Mouse (Mus musculus) limb, embryonic 12.5 days (tissue): ENCODE results near the gene Hlf. TPM values are rescaled to one million over a fixed set of nuclear protein-coding genes. Genes with fewer than 3 reads are reported as not detected.

Experiments
- ATAC-seq: fragments of 200-750 bp; cut with Nextera tagmentation; 2 replicates; pipeline ENCODE4 v1.8.0; 2017; ENCODE audit warnings: low read depth, moderate TSS enrichment; ENCODE audit not compliant: insufficient number of reproducible peaks, insufficient read depth, low FRiP score, low TSS enrichment
- H3K27ac ChIP-seq: fragments of 300-500 bp; sonication (generic); 2 replicates; pipeline ENCODE4 v1.5.1; 2016; ENCODE audit warnings: mild to moderate bottlenecking, moderate library complexity
- H3K27me3 ChIP-seq: fragments of 300-500 bp; sonication (generic); 2 replicates; pipeline ENCODE4 v1.6.1; 2016; ENCODE audit warnings: mild to moderate bottlenecking, moderate library complexity
- H3K36me3 ChIP-seq: fragments of 300-500 bp; sonication (generic); 2 replicates; pipeline ENCODE4 v1.6.1; 2016; ENCODE audit warnings: mild to moderate bottlenecking, moderate library complexity
- H3K4me1 ChIP-seq: fragments of 300-500 bp; sonication (generic); replicated peaks from 2 replicates; pipeline ENCODE4 v1.6.1; 2016
- H3K4me2 ChIP-seq: fragments of 300-500 bp; sonication (generic); 2 replicates; pipeline ENCODE4 v1.6.1; 2016; ENCODE audit warnings: mild to moderate bottlenecking, moderate library complexity
- H3K4me3 ChIP-seq: fragments of 300-500 bp; sonication (generic); replicated peaks from 2 replicates; pipeline ENCODE4 v1.5.1; 2016; ENCODE audit warnings: mild to moderate bottlenecking
- H3K9ac ChIP-seq: fragments of 300-500 bp; sonication (generic); replicated peaks from 2 replicates; pipeline ENCODE4 v1.6.1; 2016; ENCODE audit warnings: mild to moderate bottlenecking, moderate library complexity
- H3K9me3 ChIP-seq: fragments of 300-500 bp; sonication (generic); 2 replicates; pipeline ENCODE4 v1.6.1; 2016; ENCODE audit warnings: mild to moderate bottlenecking, moderate library complexity
- WGBS: fragments of 180-500 bp; shearing (Covaris S2); methylation state at CpG from one replicate; pipeline ENCODE4 v1.1.7; 2016; 5-methylcytosine and 5-hydroxymethylcytosine counted together
- polyA plus RNA-seq: library from polyadenylated mRNA; unstranded; fragments of >200 nt; fragmentation: Nextera tagmentation; extraction: Ambion mirVana; gene quantifications from 2 replicates; pipeline ENCODE4 v1.2.1, GENCODE M21; 2016

The Hlf gene
- polyA plus RNA-seq, 1 experiment from 2014 or later = 0.41 TPM

DNA sequence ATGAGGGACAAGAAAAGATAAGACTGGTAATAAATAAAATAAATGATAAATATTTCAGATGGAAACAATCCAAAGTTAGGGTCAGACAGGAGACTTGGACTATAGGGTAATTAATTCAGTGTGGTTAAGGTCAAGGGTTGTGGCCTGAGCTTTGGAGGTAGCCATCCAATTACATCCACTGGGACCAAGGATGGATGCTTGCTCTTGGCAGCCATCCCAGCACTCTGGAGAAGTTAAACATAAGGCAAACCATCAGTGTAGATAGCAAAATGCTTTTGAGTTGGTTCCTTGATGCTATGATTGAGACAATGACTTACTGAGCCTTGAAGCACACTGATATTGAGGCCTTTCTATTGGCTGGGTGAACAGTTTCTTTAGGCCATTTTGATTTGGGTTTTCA lies 97.9 kb downstream of the Hlf start:
- H3K27ac ChIP-seq = no peak overlapping the region
- no peak overlapping the region for H3K4me2 ChIP-seq
- H3K9ac ChIP-seq = no peak overlapping the region
- H3K27me3 ChIP-seq = no peaks in the 10 kb centered on the region
- H3K4me3 ChIP-seq = no peak overlapping the region
- H3K4me1 ChIP-seq = no peaks in the 10 kb centered on the region
- no peak for ATAC-seq
- no peaks in the 10 kb centered on the region for H3K9me3 ChIP-seq
- no peaks in the 10 kb centered on the region for H3K36me3 ChIP-seq

DNA sequence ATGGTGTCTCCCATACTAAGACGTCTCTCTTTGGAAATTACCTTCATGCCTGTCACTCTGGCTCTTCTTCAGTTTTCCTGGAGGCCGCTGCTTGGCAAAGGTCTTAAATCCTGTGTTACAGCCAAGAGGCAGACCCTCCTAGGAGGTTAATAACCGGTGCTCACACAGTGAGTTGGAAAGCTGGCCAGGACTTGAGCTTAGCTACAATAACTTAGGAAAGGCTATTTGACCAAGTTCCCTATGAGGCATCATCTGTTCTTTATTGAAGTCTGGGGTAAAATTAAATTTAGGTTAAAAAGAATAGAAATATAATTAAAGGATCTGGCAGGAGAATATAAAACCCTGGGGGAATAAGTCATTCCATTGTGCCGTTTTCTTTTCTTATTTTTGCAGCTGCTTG lies 99.5 kb downstream of the Hlf start:
- H3K27me3 ChIP-seq = no peaks in the 10 kb centered on the region
- H3K9me3 ChIP-seq = no peaks in the 10 kb centered on the region
- WGBS = 69% methylated on average over 4 of the region's 4 CpGs
- ATAC-seq = no peak
- no peaks in the 10 kb centered on the region for H3K36me3 ChIP-seq
- no peaks in the 10 kb centered on the region for H3K4me1 ChIP-seq
- H3K27ac ChIP-seq = no peak overlapping the region
- no peak overlapping the region for H3K4me2 ChIP-seq
- H3K9ac ChIP-seq = no peak overlapping the region
- no peak overlapping the region for H3K4me3 ChIP-seq

DNA sequence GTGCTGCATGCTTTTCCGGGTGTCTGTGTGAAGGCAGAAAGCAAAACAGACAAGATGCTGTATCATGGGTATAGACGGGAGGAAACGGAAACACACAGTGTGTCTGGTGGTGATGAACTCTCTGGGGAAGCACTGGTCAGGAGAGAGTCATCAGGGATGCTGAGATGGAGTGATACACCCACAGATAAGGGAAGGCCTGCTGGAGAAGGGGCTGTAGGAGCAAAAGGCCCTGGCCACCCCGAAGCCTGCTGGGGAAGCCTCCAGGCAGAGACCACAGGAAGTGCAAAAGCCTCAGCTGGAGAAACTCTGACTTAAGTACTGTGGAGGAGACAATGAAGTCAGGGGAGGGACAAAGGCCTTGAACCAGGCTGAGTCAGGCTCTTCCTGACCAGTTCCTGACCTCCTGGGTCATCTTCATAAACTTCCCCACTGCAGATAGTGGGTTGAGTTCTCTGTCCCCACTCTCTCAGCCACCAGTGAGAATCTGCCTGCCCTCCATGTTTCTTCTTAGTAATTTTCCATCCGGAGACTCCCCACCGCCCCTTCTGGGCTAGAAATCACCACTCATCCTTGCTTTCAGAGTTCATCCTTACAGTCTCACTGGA lies 104.0 kb downstream of the Hlf start:
- Histone ChIP-seq H3K27me3 (no peaks in the 10 kb centered on the region), H3K9me3 (no peaks in the 10 kb centered on the region), H3K9ac (no peak overlapping the region), H3K36me3 (no peaks in the 10 kb centered on the region), H3K4me3 (no peak overlapping the region), H3K4me1 (no peaks in the 10 kb centered on the region), H3K4me2 (no peak overlapping the region), H3K27ac (no peak overlapping the region)
- 94% methylated on average over 6 of the region's 6 CpGs for WGBS
- no peak for ATAC-seq

Other genes with a start within 250 kb of the Hlf start
- 11.9 and 12.1 TPM in 2 replicates for gene Gm45716, start 203.2 kb downstream of the Hlf start, polyA plus RNA-seq
- gene Mmd, start 141.4 kb downstream of the Hlf start, polyA plus RNA-seq = 34.4 and 37.8 TPM in 2 replicates
- 39.1 and 43.5 TPM in 2 replicates for gene Stxbp4, start 247.2 kb upstream of the Hlf start, polyA plus RNA-seq
- gene Cox11, start 247.3 kb upstream of the Hlf start, polyA plus RNA-seq = 43.1 and 45.9 TPM in 2 replicates